Mouse (Mus musculus): Measurements from ENCODE around the gene Polg.

Gene Polg

GRCm38 (mm10) chr7:79466053-79466901, at the start of gene Polg:
Gene Polg (minus strand): TSS chr7:79466362.
- peak; percentile 97 to 98 for DNase-seq (ENCODE audit: low spot score in 2 of 2)

GRCm38 (mm10) chr7:79515861-79516260, 49.7 kb upstream of the Polg start:
- DNase-seq (ENCODE audit: low spot score in 2 of 2) = no peak

GRCm38 (mm10) chr7:79515221-79515743, 49.1 kb upstream of the Polg start:
- DNase-seq (ENCODE audit: low spot score in 2 of 2) = no peak

- DNase-seq (ENCODE audit: low spot score in 2 of 2) = no peak
Measured at GRCm38 (mm10) chr7:79514361-79514881, 48.3 kb upstream of the Polg start.

- DNase-seq (ENCODE audit: low spot score in 2 of 2) = no peak
Measured at GRCm38 (mm10) chr7:79513466-79513865, 47.3 kb upstream of the Polg start.

GRCm38 (mm10) chr7:79512496-79512895, 46.3 kb upstream of the Polg start:
- no peak for DNase-seq (ENCODE audit: low spot score in 2 of 2)

- DNase-seq (ENCODE audit: low spot score in 2 of 2) = no peak
Measured at GRCm38 (mm10) chr7:79511656-79512055, 45.5 kb upstream of the Polg start.

GRCm38 (mm10) chr7:79511181-79511580, 45.0 kb upstream of the Polg start:
- DNase-seq (ENCODE audit: low spot score in 2 of 2) = no peak

- DNase-seq (ENCODE audit: low spot score in 2 of 2) = no peak
Measured at GRCm38 (mm10) chr7:79510686-79511085, 44.5 kb upstream of the Polg start.

- no peak for DNase-seq (ENCODE audit: low spot score in 2 of 2)
Measured at GRCm38 (mm10) chr7:79509710-79510109, 43.5 kb upstream of the Polg start.

GRCm38 (mm10) chr7:79509235-79509607, 43.1 kb upstream of the Polg start:
- DNase-seq (ENCODE audit: low spot score in 2 of 2) = no peak

- DNase-seq (ENCODE audit: low spot score in 2 of 2) = no peak
Measured at GRCm38 (mm10) chr7:79508280-79509234, 42.4 kb upstream of the Polg start.

GRCm38 (mm10) chr7:79507756-79508155, 41.6 kb upstream of the Polg start:
- no peak for DNase-seq (ENCODE audit: low spot score in 2 of 2)

- no peak for DNase-seq (ENCODE audit: low spot score in 2 of 2)
Measured at GRCm38 (mm10) chr7:79507101-79507705, 41.0 kb upstream of the Polg start.

GRCm38 (mm10) chr7:79506531-79507090, 40.4 kb upstream of the Polg start:
- DNase-seq (ENCODE audit: low spot score in 2 of 2) = no peak

- no peak for DNase-seq (ENCODE audit: low spot score in 2 of 2)
Measured at GRCm38 (mm10) chr7:79505876-79506530, 39.8 kb upstream of the Polg start.

GRCm38 (mm10) chr7:79505376-79505775, 39.2 kb upstream of the Polg start:
- DNase-seq (ENCODE audit: low spot score in 2 of 2) = no peak

- DNase-seq (ENCODE audit: low spot score in 2 of 2) = peak; percentile 90
Measured at GRCm38 (mm10) chr7:79504723-79505122, 38.6 kb upstream of the Polg start.

- no peak for DNase-seq (ENCODE audit: low spot score in 2 of 2)
Measured at GRCm38 (mm10) chr7:79503656-79504250, 37.6 kb upstream of the Polg start.

GRCm38 (mm10) chr7:79503103-79503455, 36.9 kb upstream of the Polg start:
- DNase-seq (ENCODE audit: low spot score in 2 of 2) = peak in 1 of 2 experiments; percentile 68
